ENCODE assay signal across 11 mouse cellular contexts in genomic region chr11:87444735-87445428, GRCm38 (mm10). TPM values are rescaled to one million over a fixed set of nuclear protein-coding genes. Genes with fewer than 3 reads are reported as not detected.
DNase-seq lines count a peak whose midpoint lies in the region; ATAC-seq and TF ChIP-seq lines count a peak whose summit lies in the region.
"Had no signal": no experiment of that assay in that cellular context is flagged by ENCODE, and none has a peak within 500 bp of the region (broad histone marks: within the 10 kb centered on the region; RNA-seq: fewer than 3 reads in every experiment).

No protein-coding gene starts in this region.

- no peaks in the 10 kb centered on the region for H3K36me3 ChIP-seq in forebrain, embryonic 15.5 days
- H3K36me3 ChIP-seq in forebrain, embryonic 16.5 days (ENCODE audit: control insufficient read depth, insufficient read depth), result no peaks in the 10 kb centered on the region
- H3K36me3 ChIP-seq in lung, postnatal 0 days (ENCODE audit: insufficient read depth, low read length), result no peaks in the 10 kb centered on the region
- H3K36me3 ChIP-seq in hindbrain, embryonic 16.5 days (ENCODE audit: control insufficient read depth, insufficient read depth, low read length), result no peaks in the 10 kb centered on the region
- H3K36me3 ChIP-seq in neural tube, embryonic 13.5 days, result no peaks in the 10 kb centered on the region
- H3K36me3 ChIP-seq: forebrain, embryonic 12.5 days had no signal

- 0 out of 2 replicates have a peak overlapping the region, but pooled peaks have one; percentile 5 for H3K9ac ChIP-seq in forebrain, embryonic 15.5 days (replicated peaks)
- H3K9ac ChIP-seq in forebrain, embryonic 16.5 days (replicated peaks; ENCODE audit: low read depth, low read length), result no peak overlapping the region
- H3K9ac ChIP-seq in lung, postnatal 0 days (replicated peaks; ENCODE audit: low read depth), result no peak overlapping the region
- peak overlapping the region; percentile 13; the same call in 1 of the 2 replicates for H3K9ac ChIP-seq in hindbrain, embryonic 16.5 days (ENCODE audit: low read depth, low read length)
- 0 out of 2 replicates have a peak overlapping the region, but pooled peaks have one; percentile 17 for H3K9ac ChIP-seq in neural tube, embryonic 13.5 days
- H3K9ac ChIP-seq: forebrain, embryonic 12.5 days had no signal

- H3K27me3 ChIP-seq in forebrain, embryonic 15.5 days, result no peaks in the 10 kb centered on the region
- H3K27me3 ChIP-seq in forebrain, embryonic 16.5 days (replicated peaks; ENCODE audit: control insufficient read depth, insufficient read depth, low read length), result no peaks in the 10 kb centered on the region
- H3K27me3 ChIP-seq in lung, postnatal 0 days (replicated peaks; ENCODE audit: insufficient read depth, low read length), result no peaks in the 10 kb centered on the region
- no peaks in the 10 kb centered on the region for H3K27me3 ChIP-seq in hindbrain, embryonic 16.5 days (replicated peaks; ENCODE audit: control insufficient read depth, insufficient read depth, low read length)
- H3K27me3 ChIP-seq in neural tube, embryonic 13.5 days, result no peaks in the 10 kb centered on the region

- ATAC-seq in forebrain, embryonic 15.5 days (replicated peaks), result no peak
- no peak for ATAC-seq in forebrain, embryonic 16.5 days
- no peak for ATAC-seq in lung, postnatal 0 days
- no peak for ATAC-seq in hindbrain, embryonic 16.5 days
- no peak for ATAC-seq in neural tube, embryonic 13.5 days (ENCODE audit: low read depth)

- no peaks in the 10 kb centered on the region for H3K9me3 ChIP-seq in forebrain, embryonic 15.5 days
- H3K9me3 ChIP-seq in forebrain, embryonic 16.5 days (ENCODE audit: control insufficient read depth, low read length), result no peaks in the 10 kb centered on the region
- H3K9me3 ChIP-seq in lung, postnatal 0 days (ENCODE audit: low read length), result no peaks in the 10 kb centered on the region
- H3K9me3 ChIP-seq in hindbrain, embryonic 16.5 days (ENCODE audit: control insufficient read depth, low read length), result no peaks in the 10 kb centered on the region
- H3K9me3 ChIP-seq in neural tube, embryonic 13.5 days, result no peaks in the 10 kb centered on the region
- H3K9me3 ChIP-seq: forebrain, embryonic 12.5 days had no signal

- DNase-seq in lung, postnatal 0 days (ENCODE audit: low spot score), result peak; percentile 46
- DNase-seq in lung, adult 18-20 months, result no peak
- no peak for DNase-seq in spleen, postnatal 36 days (ENCODE audit: low spot score in 2 of 2)
- no peak for DNase-seq in urinary bladder, adult 18-20 months (ENCODE audit: low spot score in 2 of 2)
- DNase-seq: cerebellum, adult 9-10 months; kidney, adult 18-20 months had no signal

- no peak for TF ChIP-seq EP300 in lung, postnatal 0 days (IDR thresholded peaks at IDR 0.05)

- no peak overlapping the region for H3K4me3 ChIP-seq in forebrain, embryonic 15.5 days
- H3K4me3 ChIP-seq in forebrain, embryonic 16.5 days (replicated peaks; ENCODE audit: low read length), result no peak overlapping the region
- H3K4me3 ChIP-seq in lung, postnatal 0 days (ENCODE audit: low read depth, low read length), result no peak overlapping the region
- H3K4me3 ChIP-seq in hindbrain, embryonic 16.5 days (ENCODE audit: low read length), result no peak overlapping the region
- no peak overlapping the region for H3K4me3 ChIP-seq in neural tube, embryonic 13.5 days
- H3K4me3 ChIP-seq: forebrain, embryonic 12.5 days had no signal

- peak overlapping the region; percentile 17; the same call in 1 of the 2 replicates for H3K27ac ChIP-seq in forebrain, embryonic 15.5 days (replicated peaks)
- H3K27ac ChIP-seq in forebrain, embryonic 16.5 days (ENCODE audit: low read length), result no peak overlapping the region
- no peak overlapping the region for H3K27ac ChIP-seq in lung, postnatal 0 days (ENCODE audit: low read length)
- 0 out of 2 replicates have a peak overlapping the region, but pooled peaks have one; percentile 29 for H3K27ac ChIP-seq in hindbrain, embryonic 16.5 days (ENCODE audit: low read depth, low read length)
- 0 out of 2 replicates have a peak overlapping the region, but pooled peaks have one; percentile 23 for H3K27ac ChIP-seq in neural tube, embryonic 13.5 days (replicated peaks)
- H3K27ac ChIP-seq: forebrain, embryonic 12.5 days had no signal

- 7% methylated on average over 16 of the region's 16 CpGs for WGBS in forebrain, embryonic 15.5 days
- 9% methylated on average over 16 of the region's 16 CpGs for WGBS in forebrain, embryonic 16.5 days
- 8% methylated on average over 16 of the region's 16 CpGs for WGBS in lung, postnatal 0 days
- 6% methylated on average over 16 of the region's 16 CpGs for WGBS in hindbrain, embryonic 16.5 days
- 6% methylated on average over 16 of the region's 16 CpGs for WGBS in neural tube, embryonic 13.5 days

- no peak for TF ChIP-seq CTCF in lung, postnatal 0 days (IDR thresholded peaks at IDR 0.05)

- peaks cover 16% of the 10 kb centered on the region for H3K4me1 ChIP-seq in forebrain, embryonic 15.5 days
- peaks cover 11% of the 10 kb centered on the region; the same call in 1 of the 2 replicates for H3K4me1 ChIP-seq in forebrain, embryonic 16.5 days (replicated peaks; ENCODE audit: control insufficient read depth, insufficient read depth, low read length)
- H3K4me1 ChIP-seq in lung, postnatal 0 days (ENCODE audit: insufficient read depth, low read depth, low read length), result no peaks in the 10 kb centered on the region
- H3K4me1 ChIP-seq in hindbrain, embryonic 16.5 days (ENCODE audit: control insufficient read depth, insufficient read depth, low read depth, low read length), result no peaks in the 10 kb centered on the region; the same call in 1 of the 2 replicates
- H3K4me1 ChIP-seq in neural tube, embryonic 13.5 days (replicated peaks), result peaks cover 16% of the 10 kb centered on the region; the same call in 1 of the 2 replicates

- H3K4me2 ChIP-seq in forebrain, embryonic 15.5 days (replicated peaks), result peak overlapping the region; percentile 23
- H3K4me2 ChIP-seq in forebrain, embryonic 16.5 days (ENCODE audit: low read length), result no peak overlapping the region
- H3K4me2 ChIP-seq in lung, postnatal 0 days (replicated peaks; ENCODE audit: low read depth, low read length), result no peak overlapping the region
- H3K4me2 ChIP-seq in hindbrain, embryonic 16.5 days (ENCODE audit: low read length), result peak overlapping the region; percentile 10; the same call in 1 of the 2 replicates
- peak overlapping the region; percentile 20 for H3K4me2 ChIP-seq in neural tube, embryonic 13.5 days
- H3K4me2 ChIP-seq: forebrain, embryonic 12.5 days had no signal

RNA-seq across cellular contexts. Expression of gene Tex14, which starts 40.0 kb away (rescaled TPM):
- polyA plus RNA-seq in forebrain, embryonic 15.5 days (2015; fragmentation: Nextera tagmentation; extraction: Ambion mirVana), result 0.31 TPM in 1 of 2 replicates, not detected in the other
- polyA plus RNA-seq in forebrain, embryonic 16.5 days (2015; fragmentation: Nextera tagmentation; extraction: Ambion mirVana), result 0.63 TPM in 1 of 2 replicates, not detected in the other
- 1.1 and 2.7 TPM in 2 replicates for polyA plus RNA-seq in lung, postnatal 0 days (2015; fragmentation: Nextera tagmentation; extraction: Ambion mirVana)
- 1.7 and 1.9 TPM in 2 replicates for polyA plus RNA-seq in hindbrain, embryonic 16.5 days (2015; fragmentation: Nextera tagmentation; extraction: Ambion mirVana)
- 0.32 and 1.4 TPM in 2 replicates for polyA plus RNA-seq in neural tube, embryonic 13.5 days (2015; fragmentation: Nextera tagmentation; extraction: Ambion mirVana)

RNA-seq across cellular contexts. Expression of gene Rad51c, which starts 40.1 kb away (rescaled TPM):
- 6.6 and 7.2 TPM in 2 replicates for polyA plus RNA-seq in forebrain, embryonic 15.5 days (2015; fragmentation: Nextera tagmentation; extraction: Ambion mirVana)
- polyA plus RNA-seq in forebrain, embryonic 16.5 days (2015; fragmentation: Nextera tagmentation; extraction: Ambion mirVana), result 7.4 and 7.7 TPM in 2 replicates
- polyA plus RNA-seq in lung, postnatal 0 days (2015; fragmentation: Nextera tagmentation; extraction: Ambion mirVana), result 1.2 and 1.7 TPM in 2 replicates
- 3.8 and 5.1 TPM in 2 replicates for polyA plus RNA-seq in hindbrain, embryonic 16.5 days (2015; fragmentation: Nextera tagmentation; extraction: Ambion mirVana)
- 6.2 and 7.0 TPM in 2 replicates for polyA plus RNA-seq in neural tube, embryonic 13.5 days (2015; fragmentation: Nextera tagmentation; extraction: Ambion mirVana)

Comparison
In these comparisons a context has a peak if more than half of its experiments do, and no peak if none do; other contexts are left out.
1. H3K27ac ChIP-seq: peak in forebrain, embryonic 15.5 days (single experiment), hindbrain, embryonic 16.5 days (single experiment) and neural tube, embryonic 13.5 days (single experiment); none in forebrain, embryonic 16.5 days (single experiment) and lung, postnatal 0 days (single experiment).
2. H3K4me2 ChIP-seq: peak in forebrain, embryonic 15.5 days (single experiment), hindbrain, embryonic 16.5 days (single experiment) and neural tube, embryonic 13.5 days (single experiment); none in forebrain, embryonic 16.5 days (single experiment) and lung, postnatal 0 days (single experiment).
3. H3K9ac ChIP-seq: peak in forebrain, embryonic 15.5 days (single experiment), hindbrain, embryonic 16.5 days (single experiment) and neural tube, embryonic 13.5 days (single experiment); none in forebrain, embryonic 16.5 days (single experiment) and lung, postnatal 0 days (single experiment).